Mouse (Mus musculus) thymus, postnatal 25 days (tissue): ENCODE data around the gene Krt5.
"Not testable (repeated sequence)": the region's sequence is repeated elsewhere in the genome, so short reads cannot be mapped to it uniquely, and the experiment has no call there.

Source experiments
- DNase-seq: peaks from one replicate; pipeline ENCODE4 v3.0.0; 2022

Gene Krt5

GRCm38 (mm10) chr15:101712720-101713119 lies at the start of gene Krt5:
Gene Krt5, minus strand, starts transcription at chr15:101712898.
- DNase-seq = no peak

DNA sequence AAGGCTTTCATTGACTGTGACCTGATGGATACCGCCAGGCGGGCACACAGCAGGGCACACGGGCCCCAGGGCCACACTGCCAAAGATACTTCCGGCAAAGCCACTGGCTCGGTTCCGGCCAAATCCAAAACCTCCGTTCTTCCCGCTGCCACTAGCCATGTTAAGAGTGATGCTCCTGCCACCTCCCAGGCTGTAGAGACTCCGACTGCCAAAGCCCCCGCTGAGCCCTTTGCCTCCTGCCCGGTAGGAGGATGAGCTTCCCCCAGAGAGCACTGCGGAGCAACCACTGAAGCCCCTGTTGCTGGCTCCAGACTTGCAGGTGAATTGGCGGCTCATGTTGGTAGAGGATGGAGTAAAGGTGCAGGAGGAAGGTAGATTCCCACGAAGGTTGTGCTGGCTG lies 30.0 kb upstream of the Krt5 start, which contains the start of gene Krt71:
Krt71 (minus strand) TSS at position 399 of the 400 bp plus-strand sequence.
- no peak for DNase-seq

DNA sequence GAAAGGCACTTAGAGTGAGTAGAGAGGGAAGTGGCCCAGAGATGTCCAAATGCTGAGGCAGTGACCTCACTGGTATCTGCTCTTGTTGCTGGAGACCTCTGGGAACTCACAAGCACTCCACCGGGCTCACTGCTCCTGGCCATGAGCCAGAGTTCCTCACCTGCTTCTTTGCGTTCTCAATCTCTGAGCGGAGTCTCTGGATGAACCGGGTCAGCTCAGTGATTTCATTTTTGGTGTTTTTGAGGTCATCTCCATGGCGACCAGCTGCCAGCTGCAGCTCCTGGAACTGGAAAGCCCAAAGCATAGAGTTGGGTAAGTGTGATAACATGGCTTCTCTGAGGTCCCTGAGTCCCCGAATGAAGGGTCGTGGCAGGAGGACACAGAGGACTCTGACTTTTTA lies 25.1 kb upstream of the Krt5 start:
- no peak for DNase-seq

GRCm38 (mm10) chr15:101730653-101731052 lies 18.0 kb upstream of the Krt5 start:
- no peak for DNase-seq

- no peak for DNase-seq
Observed at GRCm38 (mm10) chr15:101724686-101725085, 12.0 kb upstream of the Krt5 start.

- DNase-seq = no peak
Observed at GRCm38 (mm10) chr15:101715831-101716230, 3.1 kb upstream of the Krt5 start.

DNA sequence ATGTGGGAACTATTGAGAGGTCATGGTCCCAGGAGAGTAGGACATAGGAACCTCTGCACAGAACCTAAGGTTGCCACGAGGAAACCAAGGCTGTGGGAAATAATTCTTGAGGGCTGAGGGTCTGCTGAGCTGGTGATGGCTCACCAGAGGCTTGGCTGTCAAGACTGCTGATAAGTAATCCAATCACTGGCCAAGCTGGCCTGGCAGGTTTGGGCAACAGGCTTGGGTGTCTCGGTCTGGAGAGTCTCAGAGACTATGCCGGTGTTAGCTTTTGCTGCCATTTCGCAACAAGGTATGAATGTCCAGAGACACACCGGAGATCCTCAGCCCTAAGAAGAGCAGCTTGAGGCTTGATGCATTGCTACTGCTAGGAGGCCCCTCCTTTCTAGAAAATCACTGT lies 1.7 kb upstream of the Krt5 start:
- DNase-seq = no peak

DNA sequence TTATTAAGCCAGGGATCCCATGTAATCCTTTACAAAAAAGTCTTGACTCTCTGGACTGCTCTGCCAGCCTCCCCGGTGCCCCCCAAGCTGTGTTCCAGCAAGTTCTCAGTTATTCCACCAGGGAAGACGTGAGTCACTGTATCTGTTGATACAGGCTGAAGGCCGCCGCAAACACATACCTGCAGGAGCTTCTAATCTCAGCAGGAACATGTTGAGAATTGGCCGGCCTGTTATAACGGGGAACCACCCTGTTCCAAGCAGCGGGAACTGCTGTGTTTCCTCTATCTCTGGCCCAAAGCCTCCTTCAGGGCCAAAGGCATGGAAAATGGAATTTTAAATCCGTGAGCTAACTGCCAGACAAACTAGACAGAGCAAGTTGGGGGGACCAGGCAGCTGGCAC lies 1.0 kb upstream of the Krt5 start:
- no peak for DNase-seq

DNA sequence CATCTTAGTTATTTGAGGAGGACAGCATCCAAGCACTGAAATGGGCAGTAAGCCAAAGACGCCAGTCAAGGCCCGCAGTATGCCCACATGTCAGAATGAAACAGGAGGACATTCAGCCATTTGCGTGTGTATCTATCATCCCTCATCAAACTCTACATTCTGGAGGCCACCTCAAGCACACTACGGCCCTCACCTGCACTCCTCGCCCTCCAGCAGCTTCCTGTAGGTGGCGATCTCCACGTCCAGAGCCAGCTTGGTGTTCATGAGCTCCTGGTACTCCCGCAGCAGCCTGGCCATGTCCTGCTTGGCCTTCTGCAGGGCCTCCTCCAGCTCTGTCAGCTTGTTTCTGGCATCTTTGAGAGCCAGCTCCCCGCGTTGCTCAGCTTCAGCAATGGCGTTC lies 4.0 kb downstream of the Krt5 start:
- DNase-seq = no peak

- no peak for DNase-seq
Observed at GRCm38 (mm10) chr15:101707454-101707853, 5.2 kb downstream of the Krt5 start.

GRCm38 (mm10) chr15:101704066-101704465 lies 8.6 kb downstream of the Krt5 start:
- DNase-seq = no peak

GRCm38 (mm10) chr15:101702380-101702779 lies 10.3 kb downstream of the Krt5 start:
- no peak for DNase-seq

- DNase-seq = no peak
Observed at GRCm38 (mm10) chr15:101699866-101700265, 12.8 kb downstream of the Krt5 start.

GRCm38 (mm10) chr15:101699192-101699591 lies 13.5 kb downstream of the Krt5 start:
- DNase-seq = no peak

GRCm38 (mm10) chr15:101697326-101698188 lies 15.1 kb downstream of the Krt5 start:
- DNase-seq = no peak

- DNase-seq = no peak
Observed at GRCm38 (mm10) chr15:101694207-101694606, 18.5 kb downstream of the Krt5 start, which contains the start of gene Krt6a. Gene Krt6a, minus strand, starts transcription at chr15:101694307.

- DNase-seq = not testable (repeated sequence)
Observed at GRCm38 (mm10) chr15:101690460-101690859, 22.2 kb downstream of the Krt5 start.

- no peak for DNase-seq
Observed at GRCm38 (mm10) chr15:101688161-101688560, 24.5 kb downstream of the Krt5 start.

DNA sequence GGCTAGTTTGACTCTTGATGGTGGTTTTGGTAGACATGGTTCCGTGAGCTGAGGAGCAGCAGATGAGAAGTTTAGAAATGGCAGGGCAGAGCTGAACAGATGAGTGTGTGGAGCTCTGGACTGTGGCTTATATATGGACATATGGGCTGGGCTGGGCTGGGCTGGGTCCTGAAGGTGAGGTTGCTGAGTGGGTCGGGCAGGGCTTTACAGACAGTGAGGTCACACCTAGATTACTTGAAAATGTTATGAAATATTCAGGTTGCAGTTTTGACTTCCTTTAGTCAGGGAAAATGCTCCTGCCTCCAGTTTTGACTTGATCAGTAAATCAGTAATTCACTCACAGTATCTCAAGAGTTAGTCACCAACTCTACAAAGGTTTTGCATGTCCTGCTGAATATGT lies 32.5 kb downstream of the Krt5 start, which contains the start of gene Krt6b:
Krt6b (minus strand) TSS at position 101 of the 400 bp plus-strand sequence.
- no peak for DNase-seq

DNA sequence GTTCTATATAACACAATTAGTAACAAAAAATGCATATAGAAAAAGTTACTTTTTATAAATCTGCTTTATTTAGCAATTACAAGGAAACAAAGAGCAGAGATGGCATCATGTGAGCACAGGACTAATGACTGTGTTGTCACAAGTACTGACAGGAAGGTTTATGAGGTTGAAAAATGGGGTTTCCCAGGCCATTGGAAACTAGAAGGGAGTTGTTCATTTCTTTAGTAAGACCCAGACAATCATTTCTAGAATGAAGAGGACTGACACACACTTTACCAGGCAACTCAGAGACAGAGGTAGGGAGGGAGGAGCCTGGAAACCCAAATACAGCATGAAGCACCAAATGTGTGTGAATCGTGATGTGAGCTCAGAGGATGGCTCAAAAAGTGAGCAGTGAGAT lies 36.7 kb downstream of the Krt5 start:
- no peak for DNase-seq
